Mouse (Mus musculus): Measurements from ENCODE around the gene Abtb1. TPM values are rescaled to one million over a fixed set of nuclear protein-coding genes. Genes with fewer than 3 reads are reported as not detected.
A peak's percentile ranks its signal among the peaks of the same experiment; 100 is the strongest.

Gene Abtb1
- polyA plus RNA-seq, 1 experiment: 23.6 TPM

DNA sequence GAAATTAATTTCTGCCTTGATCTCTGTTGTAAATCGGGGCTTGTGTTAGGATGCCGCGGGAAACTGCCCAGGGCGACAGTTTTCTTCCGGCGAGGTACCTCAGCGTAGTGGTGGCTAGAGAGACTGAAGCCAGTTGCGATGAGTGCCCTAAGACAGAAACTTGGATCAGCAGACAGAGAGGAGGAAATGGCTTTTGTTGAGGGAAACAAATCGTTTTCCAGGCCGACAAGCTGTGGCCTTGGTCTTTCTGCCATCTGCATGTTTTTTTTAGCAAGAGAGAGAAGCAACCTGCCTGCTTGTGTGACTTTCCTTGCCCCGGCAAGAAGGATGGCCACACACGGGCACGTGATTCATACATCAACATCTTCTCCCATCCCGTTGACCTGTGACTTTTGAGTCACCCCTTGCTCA, 47.2 kb downstream of the Abtb1 start:
- Histone ChIP-seq H3K79me2 (ENCODE audit: control insufficient read depth, insufficient read depth) (no peaks in the 10 kb centered on the region), H3K36me3 (ENCODE audit: control insufficient read depth, insufficient read depth) (no peaks in the 10 kb centered on the region), H3K4me3 (no peak overlapping the region), H3K4me2 (ENCODE audit: low read depth) (no peak overlapping the region), H3K27me3 (ENCODE audit: control insufficient read depth, insufficient read depth, insufficient read length) (no peaks in the 10 kb centered on the region), H3ac (ENCODE audit: control insufficient read depth, insufficient read length) (no peak overlapping the region)
- peak; percentile 10 for TF ChIP-seq USF1 (IDR thresholded peaks at IDR 0.05; ENCODE audit: low read depth)
- no peak for TF ChIP-seq E2F4 (IDR thresholded peaks at IDR 0.05; ENCODE audit: insufficient read depth)

DNA sequence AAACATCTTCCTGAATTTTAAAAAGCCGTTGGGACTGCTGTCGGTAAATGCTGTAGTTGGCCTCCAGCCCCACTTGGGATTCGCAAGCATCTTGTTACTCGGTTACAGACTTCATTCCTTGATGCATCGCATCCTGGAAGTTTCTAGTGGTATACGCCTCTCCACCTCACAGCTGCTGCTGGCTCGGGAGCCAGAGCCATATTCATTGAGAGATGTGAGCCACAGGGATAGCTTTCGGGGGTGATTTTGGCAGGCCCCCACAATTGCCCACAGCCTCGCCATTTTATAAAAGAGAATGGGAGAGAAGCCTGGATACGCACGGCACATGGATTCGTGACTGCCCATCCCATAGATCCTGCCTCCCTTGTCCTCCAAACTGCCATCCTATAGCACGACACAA, 47.9 kb downstream of the Abtb1 start:
- TF ChIP-seq E2F4 (IDR thresholded peaks at IDR 0.05; ENCODE audit: insufficient read depth) (no peak), POLR2AphosphoS2 (IDR thresholded peaks at IDR 0.05; ENCODE audit: insufficient read length, low read depth) (no peak), MYOD1 (IDR thresholded peaks at IDR 0.05; ENCODE audit: control insufficient read depth in 1 of 3, insufficient read length in 2 of 3, low read depth in 2 of 3) (no peak), MYOG (IDR thresholded peaks at IDR 0.05; ENCODE audit: control insufficient read depth in 1 of 3, insufficient read depth in 1 of 3, insufficient read length in 2 of 3, low read depth in 2 of 3) (no peak), TCF12 (IDR thresholded peaks at IDR 0.05; ENCODE audit: insufficient read depth, poor library complexity, severe bottlenecking) (no peak), REST (IDR thresholded peaks at IDR 0.05; ENCODE audit: insufficient read depth, insufficient read length) (no peak), USF1 (IDR thresholded peaks at IDR 0.05; ENCODE audit: low read depth) (no peak), SRF (IDR thresholded peaks at IDR 0.05; ENCODE audit: control insufficient read depth, insufficient read length, low read depth) (no peak), TCF3 (IDR thresholded peaks at IDR 0.05; ENCODE audit: insufficient read length, low read depth) (no peak)
- no peaks in the 10 kb centered on the region for H3K27me3 ChIP-seq (ENCODE audit: control insufficient read depth, insufficient read depth, insufficient read length)
- H3K4me3 ChIP-seq: no peak overlapping the region
- no peak overlapping the region for H3ac ChIP-seq (ENCODE audit: control insufficient read depth, insufficient read length)
- H3K79me2 ChIP-seq (ENCODE audit: control insufficient read depth, insufficient read depth): no peaks in the 10 kb centered on the region
- no peak overlapping the region for H3K4me2 ChIP-seq (ENCODE audit: low read depth)
- H3K36me3 ChIP-seq (ENCODE audit: control insufficient read depth, insufficient read depth): no peaks in the 10 kb centered on the region

DNA sequence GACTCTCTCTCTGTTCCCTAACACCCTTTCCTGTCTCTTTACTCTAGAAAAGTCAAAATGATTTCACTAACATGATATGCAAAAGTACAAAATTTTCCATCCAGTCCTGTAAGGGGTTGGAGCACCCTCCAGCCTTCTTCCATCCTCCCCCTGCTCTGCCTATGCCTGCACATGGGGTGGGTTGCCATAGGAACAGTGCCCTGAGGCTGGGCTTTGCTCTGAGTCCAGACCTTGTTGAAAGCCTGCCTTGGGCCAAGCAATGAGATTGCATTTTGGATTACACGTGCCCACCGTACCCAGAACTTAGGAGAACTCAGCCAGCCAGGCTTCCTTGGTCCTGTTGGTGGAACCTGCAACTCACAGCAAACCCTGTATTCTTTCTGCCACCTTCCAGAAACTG, 48.5 kb downstream of the Abtb1 start:
- Histone ChIP-seq H3K27me3 (ENCODE audit: control insufficient read depth, insufficient read depth, insufficient read length) (no peaks in the 10 kb centered on the region), H3K4me2 (ENCODE audit: low read depth) (no peak overlapping the region), H3K36me3 (ENCODE audit: control insufficient read depth, insufficient read depth) (no peaks in the 10 kb centered on the region), H3K79me2 (ENCODE audit: control insufficient read depth, insufficient read depth) (no peaks in the 10 kb centered on the region), H3K4me3 (no peak overlapping the region), H3ac (ENCODE audit: control insufficient read depth, insufficient read length) (no peak overlapping the region)
- TF ChIP-seq CEBPB (IDR thresholded peaks at IDR 0.05; ENCODE audit: insufficient read depth, poor library complexity, severe bottlenecking) (no peak), TCF3 (IDR thresholded peaks at IDR 0.05; ENCODE audit: insufficient read length, low read depth) (no peak), REST (IDR thresholded peaks at IDR 0.05; ENCODE audit: insufficient read depth, insufficient read length) (no peak), MAX (IDR thresholded peaks at IDR 0.05; ENCODE audit: low read depth) (no peak), MYOD1 (IDR thresholded peaks at IDR 0.05; ENCODE audit: control insufficient read depth in 1 of 3, insufficient read length in 2 of 3, low read depth in 2 of 3) (no peak), SRF (IDR thresholded peaks at IDR 0.05; ENCODE audit: control insufficient read depth, insufficient read length, low read depth) (no peak), MYOG (IDR thresholded peaks at IDR 0.05; ENCODE audit: control insufficient read depth in 1 of 3, insufficient read depth in 1 of 3, insufficient read length in 2 of 3, low read depth in 2 of 3) (no peak), TCF12 (IDR thresholded peaks at IDR 0.05; ENCODE audit: insufficient read depth, poor library complexity, severe bottlenecking) (no peak), E2F4 (IDR thresholded peaks at IDR 0.05; ENCODE audit: insufficient read depth) (no peak), POLR2A (IDR thresholded peaks at IDR 0.05; ENCODE audit: insufficient read length, low read depth) (no peak), POLR2AphosphoS2 (IDR thresholded peaks at IDR 0.05; ENCODE audit: insufficient read length, low read depth) (no peak), USF1 (IDR thresholded peaks at IDR 0.05; ENCODE audit: low read depth) (no peak)

DNA sequence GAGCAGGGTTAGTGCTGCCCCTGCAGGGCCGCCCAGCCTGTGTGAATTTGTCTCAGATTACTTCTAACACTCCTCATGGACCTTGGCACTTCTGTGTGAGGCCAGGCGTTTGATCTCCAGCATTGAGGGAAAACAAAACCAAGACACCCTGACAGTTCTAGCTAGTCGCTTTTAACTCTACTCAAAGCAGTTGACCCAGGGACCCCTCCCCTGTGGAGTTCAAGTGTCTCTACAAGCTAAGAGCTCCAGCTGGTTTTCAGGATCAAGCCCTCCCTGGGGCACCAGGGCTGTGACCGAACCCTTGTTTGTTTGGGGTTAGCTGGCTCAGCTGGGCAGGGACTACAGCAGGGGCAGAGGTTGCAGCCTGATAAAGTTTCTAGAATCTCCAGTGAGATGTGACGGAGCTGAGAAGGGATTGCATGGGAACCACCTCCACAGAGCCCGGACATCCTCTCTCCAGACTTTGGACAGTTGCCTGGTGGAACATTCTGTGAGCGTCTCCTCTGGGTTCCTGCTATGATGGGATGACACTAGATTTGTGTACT, 49.6 kb downstream of the Abtb1 start:
- no peak for TF ChIP-seq REST (IDR thresholded peaks at IDR 0.05; ENCODE audit: insufficient read depth, insufficient read length)
- Histone ChIP-seq H3K79me2 (ENCODE audit: control insufficient read depth, insufficient read depth) (no peaks in the 10 kb centered on the region), H3K4me2 (ENCODE audit: low read depth) (no peak overlapping the region), H3K36me3 (ENCODE audit: control insufficient read depth, insufficient read depth) (no peaks in the 10 kb centered on the region), H3ac (ENCODE audit: control insufficient read depth, insufficient read length) (no peak overlapping the region), H3K4me3 (no peak overlapping the region), H3K27me3 (ENCODE audit: control insufficient read depth, insufficient read depth, insufficient read length) (no peaks in the 10 kb centered on the region)

DNA sequence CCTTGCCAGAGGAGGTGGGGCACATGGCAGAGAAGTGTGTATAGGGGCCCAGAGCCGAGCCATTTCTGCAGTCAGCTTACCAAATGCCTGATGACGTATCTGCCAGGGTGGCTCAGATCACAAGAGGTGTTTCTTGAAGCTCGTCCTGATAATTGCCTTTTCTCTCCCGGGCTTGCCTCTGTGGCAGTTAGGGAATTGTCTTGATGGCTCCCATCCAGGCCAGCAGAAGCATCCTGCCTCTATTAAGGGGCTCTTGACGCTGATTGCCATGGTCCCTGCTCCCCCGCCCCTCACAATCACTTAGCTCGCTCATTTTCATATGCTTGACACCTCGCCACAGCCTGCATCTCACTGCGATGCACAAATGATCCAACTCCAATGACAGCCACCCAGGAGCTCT, 50.5 kb downstream of the Abtb1 start:
- Histone ChIP-seq H3K36me3 (ENCODE audit: control insufficient read depth, insufficient read depth) (no peaks in the 10 kb centered on the region), H3K4me2 (ENCODE audit: low read depth) (no peak overlapping the region), H3K79me2 (ENCODE audit: control insufficient read depth, insufficient read depth) (no peaks in the 10 kb centered on the region), H3ac (ENCODE audit: control insufficient read depth, insufficient read length) (no peak overlapping the region), H3K27me3 (ENCODE audit: control insufficient read depth, insufficient read depth, insufficient read length) (no peaks in the 10 kb centered on the region), H3K4me3 (no peak overlapping the region)
- TF ChIP-seq SRF (IDR thresholded peaks at IDR 0.05; ENCODE audit: control insufficient read depth, insufficient read length, low read depth) (no peak), E2F4 (IDR thresholded peaks at IDR 0.05; ENCODE audit: insufficient read depth) (no peak), CEBPB (IDR thresholded peaks at IDR 0.05; ENCODE audit: insufficient read depth, poor library complexity, severe bottlenecking) (no peak), TCF3 (IDR thresholded peaks at IDR 0.05; ENCODE audit: insufficient read length, low read depth) (no peak)

DNA sequence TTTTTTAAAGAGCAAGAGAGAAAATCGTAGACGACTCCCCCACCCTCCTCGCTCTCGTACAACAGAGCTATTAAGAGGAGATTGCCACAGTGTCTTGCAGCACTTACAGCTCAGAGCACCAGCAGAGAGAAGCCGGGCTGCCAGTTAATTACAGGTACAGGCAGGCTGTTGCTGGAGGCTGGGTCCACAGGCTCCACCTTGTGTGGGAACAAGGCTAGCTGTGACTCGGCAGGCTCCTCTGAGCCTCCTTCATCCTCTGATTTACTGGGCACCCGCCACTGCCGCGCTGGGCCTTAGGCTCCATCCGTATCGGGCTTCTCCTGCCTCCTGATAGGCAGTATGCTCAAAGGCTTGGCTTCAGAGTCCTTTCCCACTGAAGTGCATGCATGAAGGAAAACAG, 53.6 kb downstream of the Abtb1 start:
- no peak overlapping the region for H3K4me2 ChIP-seq (ENCODE audit: low read depth)
- no peak overlapping the region for H3K4me3 ChIP-seq
- no peak overlapping the region for H3ac ChIP-seq (ENCODE audit: control insufficient read depth, insufficient read length)
- H3K27me3 ChIP-seq (ENCODE audit: control insufficient read depth, insufficient read depth, insufficient read length): no peaks in the 10 kb centered on the region
- H3K79me2 ChIP-seq (ENCODE audit: control insufficient read depth, insufficient read depth): no peaks in the 10 kb centered on the region
- TF ChIP-seq TCF12 (IDR thresholded peaks at IDR 0.05; ENCODE audit: insufficient read depth, poor library complexity, severe bottlenecking): no peak
- TF ChIP-seq REST (IDR thresholded peaks at IDR 0.05; ENCODE audit: insufficient read depth, insufficient read length): no peak
- TF ChIP-seq POLR2A (IDR thresholded peaks at IDR 0.05; ENCODE audit: insufficient read length, low read depth): no peak
- TF ChIP-seq MAX (IDR thresholded peaks at IDR 0.05; ENCODE audit: low read depth): no peak
- no peak for TF ChIP-seq CEBPB (IDR thresholded peaks at IDR 0.05; ENCODE audit: insufficient read depth, poor library complexity, severe bottlenecking)
- TF ChIP-seq MYOG (IDR thresholded peaks at IDR 0.05; ENCODE audit: control insufficient read depth in 1 of 3, insufficient read depth in 1 of 3, insufficient read length in 2 of 3, low read depth in 2 of 3): no peak
- TF ChIP-seq MYOD1 (IDR thresholded peaks at IDR 0.05; ENCODE audit: control insufficient read depth in 1 of 3, insufficient read length in 2 of 3, low read depth in 2 of 3): no peak
- TF ChIP-seq POLR2AphosphoS2 (IDR thresholded peaks at IDR 0.05; ENCODE audit: insufficient read length, low read depth): no peak
- TF ChIP-seq SRF (IDR thresholded peaks at IDR 0.05; ENCODE audit: control insufficient read depth, insufficient read length, low read depth): no peak
- TF ChIP-seq TCF3 (IDR thresholded peaks at IDR 0.05; ENCODE audit: insufficient read length, low read depth): no peak
- no peak for TF ChIP-seq USF1 (IDR thresholded peaks at IDR 0.05; ENCODE audit: low read depth)
- no peak for TF ChIP-seq E2F4 (IDR thresholded peaks at IDR 0.05; ENCODE audit: insufficient read depth)
- H3K36me3 ChIP-seq (ENCODE audit: control insufficient read depth, insufficient read depth): no peaks in the 10 kb centered on the region
